8 mouse cellular contexts compared by ENCODE assay signal in genomic region chr5:137706913-137707633, GRCm38 (mm10). TPM values are rescaled to one million over a fixed set of nuclear protein-coding genes. Genes with fewer than 3 reads are reported as not detected.
DNase-seq lines count a peak whose midpoint lies in the region; ATAC-seq and TF ChIP-seq lines count a peak whose summit lies in the region.

No protein-coding gene starts in this region.

- ATAC-seq in heart, embryonic 13.5 days (ENCODE audit: extremely low read depth, insufficient number of reproducible peaks, low FRiP score, low TSS enrichment), result no peak
- ATAC-seq in heart, embryonic 11.5 days (replicated peaks; ENCODE audit: insufficient number of reproducible peaks, low FRiP score, low TSS enrichment), result no peak
- ATAC-seq in G1E (ENCODE audit: extremely low read depth, insufficient number of reproducible peaks, low FRiP score, poor library complexity, severe bottlenecking), result no peak
- ATAC-seq in intestine, embryonic 14.5 days (replicated peaks; ENCODE audit: low FRiP score, low TSS enrichment, low read depth), result peak; percentile 86

- peak overlapping the region; percentile 25; the same call in 1 of the 2 replicates for H3K9ac ChIP-seq in heart, embryonic 13.5 days
- no peak overlapping the region for H3K9ac ChIP-seq in heart, embryonic 11.5 days (ENCODE audit: low read depth, low read length)
- H3K9ac ChIP-seq in intestine, embryonic 14.5 days (ENCODE audit: low read length), result no peak overlapping the region

- TF ChIP-seq POLR2A in lung, adult 2 months (IDR thresholded peaks at IDR 0.05; ENCODE audit: borderline replicate concordance, extremely low read depth, low read depth, low read length), result no peak

- DNase-seq in G1E (ENCODE audit: low spot score), result peak; percentile 47
- peak; percentile 85 to 87 for DNase-seq in cerebellum, postnatal 10 days
- peak; percentile 87 for DNase-seq in intestine, embryonic 14.5 days (ENCODE audit: low spot score)
- DNase-seq in lung, adult 2 months, result peak; percentile 83
- DNase-seq in skeletal muscle tissue, adult 2 months (ENCODE audit: low read depth, low spot score), result peak; percentile 35
- peak; percentile 82 for DNase-seq in urinary bladder, postnatal 25 days (ENCODE audit: low spot score)

- peak overlapping the region; percentile 22 for H3K4me2 ChIP-seq in heart, embryonic 13.5 days
- no peak overlapping the region for H3K4me2 ChIP-seq in heart, embryonic 11.5 days
- no peak overlapping the region for H3K4me2 ChIP-seq in intestine, embryonic 14.5 days (ENCODE audit: low read length)

- no peaks in the 10 kb centered on the region for H3K27me3 ChIP-seq in heart, embryonic 13.5 days (replicated peaks)
- no peaks in the 10 kb centered on the region for H3K27me3 ChIP-seq in heart, embryonic 11.5 days (ENCODE audit: control insufficient read depth, insufficient read depth, low read length)
- peaks cover 7% of the 10 kb centered on the region; the same call in 1 of the 2 replicates for H3K27me3 ChIP-seq in G1E (ENCODE audit: insufficient read depth, low read length)
- H3K27me3 ChIP-seq in intestine, embryonic 14.5 days (replicated peaks; ENCODE audit: control insufficient read depth, insufficient read depth, low read length), result no peaks in the 10 kb centered on the region

- H3K4me1 ChIP-seq in heart, embryonic 13.5 days, result peaks cover 10% of the 10 kb centered on the region
- 0 out of 2 replicates have a peak, but pooled peaks cover 3% of the 10 kb centered on the region for H3K4me1 ChIP-seq in heart, embryonic 11.5 days (ENCODE audit: control insufficient read depth, insufficient read depth, low read length)
- peaks cover 18% of the 10 kb centered on the region for H3K4me1 ChIP-seq in G1E (ENCODE audit: insufficient read depth, low read depth, low read length)
- no peaks in the 10 kb centered on the region for H3K4me1 ChIP-seq in intestine, embryonic 14.5 days (replicated peaks; ENCODE audit: control insufficient read depth, insufficient read depth, low read length)
- no peaks in the 10 kb centered on the region for H3K4me1 ChIP-seq in lung, adult 2 months (ENCODE audit: control insufficient read depth, insufficient read depth, low read length)

- WGBS in heart, embryonic 13.5 days, result 56% methylated on average over 12 of the region's 12 CpGs
- WGBS in heart, embryonic 11.5 days (ENCODE audit: insufficient replicate concordance), result 63% methylated on average over 12 of the region's 12 CpGs
- WGBS in intestine, embryonic 14.5 days, result 46% methylated on average over 12 of the region's 12 CpGs
- 28% methylated on average over 12 of the region's 12 CpGs for WGBS in lung, adult 2 months

- no peak overlapping the region for H3K27ac ChIP-seq in heart, embryonic 13.5 days (replicated peaks)
- no peak overlapping the region for H3K27ac ChIP-seq in heart, embryonic 11.5 days (ENCODE audit: low read depth, low read length)
- H3K27ac ChIP-seq in intestine, embryonic 14.5 days (ENCODE audit: low read depth), result peak overlapping the region; percentile 57

- H3K36me3 ChIP-seq in heart, embryonic 13.5 days, result no peaks in the 10 kb centered on the region
- H3K36me3 ChIP-seq in heart, embryonic 11.5 days (ENCODE audit: control insufficient read depth, insufficient read depth, low read length), result no peaks in the 10 kb centered on the region
- no peaks in the 10 kb centered on the region for H3K36me3 ChIP-seq in G1E (replicated peaks)
- H3K36me3 ChIP-seq in intestine, embryonic 14.5 days (ENCODE audit: control insufficient read depth, insufficient read depth, low read length), result no peaks in the 10 kb centered on the region

- no peak overlapping the region for H3K4me3 ChIP-seq in heart, embryonic 13.5 days
- no peak overlapping the region for H3K4me3 ChIP-seq in heart, embryonic 11.5 days (ENCODE audit: low read depth, low read length)
- H3K4me3 ChIP-seq in G1E (ENCODE audit: low read depth, low read length), result no peak overlapping the region
- no peak overlapping the region for H3K4me3 ChIP-seq in intestine, embryonic 14.5 days (ENCODE audit: low read depth, low read length)
- no peak overlapping the region for H3K4me3 ChIP-seq in lung, adult 2 months (replicated peaks; ENCODE audit: extremely low read depth, low read depth, low read length)

- no peak for TF ChIP-seq CTCF in G1E (IDR thresholded peaks at IDR 0.05; ENCODE audit: low read depth, low read length)
- TF ChIP-seq CTCF in lung, adult 2 months (IDR thresholded peaks at IDR 0.05; ENCODE audit: insufficient read depth, low read length), result no peak

- H3K9me3 ChIP-seq in heart, embryonic 13.5 days, result no peaks in the 10 kb centered on the region
- no peaks in the 10 kb centered on the region for H3K9me3 ChIP-seq in heart, embryonic 11.5 days (replicated peaks; ENCODE audit: control insufficient read depth, low read length)
- no peaks in the 10 kb centered on the region for H3K9me3 ChIP-seq in G1E (replicated peaks)
- no peaks in the 10 kb centered on the region for H3K9me3 ChIP-seq in intestine, embryonic 14.5 days (ENCODE audit: control insufficient read depth, low read length)

RNA-seq across cellular contexts. Expression of gene Agfg2, which starts 22.5 kb away (rescaled TPM):
- polyA plus RNA-seq in heart, embryonic 13.5 days (2015; fragmentation: Nextera tagmentation; extraction: Ambion mirVana), result 19.7 and 20.7 TPM in 2 replicates
- 19.9 TPM in 2 replicates for polyA plus RNA-seq in heart, embryonic 11.5 days (2014; fragmentation: Nextera tagmentation; extraction: Ambion mirVana)
- 20.2 and 47.1 TPM in 2 replicates for total RNA-seq in G1E (2014; fragmentation: Nextera tagmentation)
- 25.0 and 26.1 TPM in 2 replicates for total RNA-seq in G1E (2017)
- 102 and 115 TPM in 2 replicates for polyA plus RNA-seq in G1E (2012)
- 16.0 and 16.4 TPM in 2 replicates for polyA plus RNA-seq in intestine, embryonic 14.5 days (2014; fragmentation: Nextera tagmentation; extraction: Ambion mirVana)
- polyA plus RNA-seq in lung, adult 2 months (2012; rRNA removed), result 22.4 and 24.3 TPM in 2 replicates

RNA-seq across cellular contexts. Expression of gene Nyap1, which starts 34.3 kb away (rescaled TPM):
- 1.3 and 1.5 TPM in 2 replicates for polyA plus RNA-seq in heart, embryonic 13.5 days (2015; fragmentation: Nextera tagmentation; extraction: Ambion mirVana)
- 0.47 and 1.0 TPM in 2 replicates for polyA plus RNA-seq in heart, embryonic 11.5 days (2014; fragmentation: Nextera tagmentation; extraction: Ambion mirVana)
- 0.90 and 1.0 TPM in 2 replicates for total RNA-seq in G1E (2014; fragmentation: Nextera tagmentation)
- total RNA-seq in G1E (2017), result 0.38 and 0.70 TPM in 2 replicates
- polyA plus RNA-seq in G1E (2012), result 2.8 and 3.0 TPM in 2 replicates
- 1.5 and 1.9 TPM in 2 replicates for polyA plus RNA-seq in intestine, embryonic 14.5 days (2014; fragmentation: Nextera tagmentation; extraction: Ambion mirVana)
- polyA plus RNA-seq in lung, adult 2 months (2012; rRNA removed), result 2.3 and 2.4 TPM in 2 replicates

RNA-seq across cellular contexts. Expression of gene Tsc22d4, which starts 38.5 kb away (rescaled TPM):
- 128 and 131 TPM in 2 replicates for polyA plus RNA-seq in heart, embryonic 13.5 days (2015; fragmentation: Nextera tagmentation; extraction: Ambion mirVana)
- polyA plus RNA-seq in heart, embryonic 11.5 days (2014; fragmentation: Nextera tagmentation; extraction: Ambion mirVana), result 139 and 147 TPM in 2 replicates
- total RNA-seq in G1E (2014; fragmentation: Nextera tagmentation) (90.8 and 114 TPM in 2 replicates), G1E (2017) (74.5 and 93.5 TPM in 2 replicates)
- polyA plus RNA-seq in G1E (2012), result 404 and 491 TPM in 2 replicates
- 121 and 125 TPM in 2 replicates for polyA plus RNA-seq in intestine, embryonic 14.5 days (2014; fragmentation: Nextera tagmentation; extraction: Ambion mirVana)
- 103 and 110 TPM in 2 replicates for polyA plus RNA-seq in lung, adult 2 months (2012; rRNA removed)

Comparison
In these comparisons a context has a peak if more than half of its experiments do, and no peak if none do; other contexts are left out.
1. DNase-seq: peak in every context shown above with its lines; median percentile 87 in intestine, embryonic 14.5 days; 86 in cerebellum, postnatal 10 days; 83 in lung, adult 2 months; 82 in urinary bladder, postnatal 25 days; 47 in G1E; 35 in skeletal muscle tissue, adult 2 months.